Mouse (Mus musculus): ENCODE measurements at regions not wholly inside any gene's neighbourhood (a gene's known extent, or its start where the extent isn't known, plus 50 kb on each side); places are given as distances from the start of the nearest gene placed in this dataset.

DNA sequence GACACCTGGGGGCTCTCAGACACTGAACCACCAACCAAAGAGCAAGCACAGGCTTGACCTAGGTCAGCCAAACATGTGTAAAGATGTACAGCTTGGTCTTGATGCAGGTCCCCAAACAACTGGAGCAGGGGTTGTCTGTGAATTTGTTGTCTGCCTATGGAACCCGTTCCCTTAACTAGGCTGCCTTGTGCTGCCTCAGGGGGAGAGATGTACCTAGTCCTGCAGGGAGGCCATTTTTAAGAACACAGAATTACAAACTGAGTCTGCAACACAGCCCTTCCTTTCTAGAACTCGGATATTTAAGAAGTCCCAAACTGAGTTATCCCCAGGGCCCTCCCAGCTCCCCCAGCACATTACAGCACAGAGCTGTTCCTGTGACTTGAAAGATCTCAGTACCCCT lies 57.5 kb upstream of the Lama4 start:
- TF ChIP-seq CTCF (IDR thresholded peaks at IDR 0.05) = no peak
- no peak for TF ChIP-seq EP300 (IDR thresholded peaks at IDR 0.05)
